Mouse (Mus musculus): ENCODE measurements around the gene Olfr1377. TPM values are rescaled to one million over a fixed set of nuclear protein-coding genes. Genes with fewer than 3 reads are reported as not detected.
A peak's percentile ranks its signal among the peaks of the same experiment; 100 is the strongest.

The Olfr1377 gene
- total RNA-seq (2014; rRNA removed): not detected in 2 replicates
- not detected in 2 replicates for polyA plus RNA-seq (2015; fragmentation: Nextera tagmentation; extraction: Ambion mirVana)

- Histone ChIP-seq H3K4me1 (ENCODE audit: insufficient read depth, low read length) (no peaks in the 10 kb centered on the region), H3K9me3 (ENCODE audit: low read length) (no peaks in the 10 kb centered on the region), H3K36me3 (ENCODE audit: insufficient read depth, low read length) (no peaks in the 10 kb centered on the region), H3K27me3 (ENCODE audit: insufficient read depth, low read length) (no peaks in the 10 kb centered on the region), H3K27ac (ENCODE audit: low read depth, low read length) (no peak within 1 kb of the TSS), H3K9ac (replicated peaks; ENCODE audit: low read length, poor library complexity, severe bottlenecking) (no peak within 1 kb of the TSS), H3K4me2 (ENCODE audit: low read depth, low read length, poor library complexity, severe bottlenecking) (no peak within 1 kb of the TSS), H3K4me3 (ENCODE audit: low read depth, low read length) (no peak within 1 kb of the TSS)
- 52% methylated on average over 5 of the region's 5 CpGs for whole genome bisulfite sequencing
- DNase-seq (ENCODE audit: low spot score): no peak
- TF ChIP-seq CTCF (IDR thresholded peaks at IDR 0.05): no peak
- no peak for ATAC-seq (ENCODE audit: low FRiP score)
These were observed at the start of gene Olfr1377 for GRCm38 (mm10) chr11:50981667-50982066. Gene Olfr1377, plus strand, starts transcription at chr11:50981967.

GRCm38 (mm10) chr11:50932040-50932439, 49.7 kb upstream of the Olfr1377 start:
- peak overlapping the region; percentile 57 for H3K27ac ChIP-seq (ENCODE audit: low read depth, low read length)
- no peak for TF ChIP-seq CTCF (IDR thresholded peaks at IDR 0.05)
- peaks cover 3% of the 10 kb centered on the region; the same call in 1 of the 2 replicates for H3K4me1 ChIP-seq (ENCODE audit: insufficient read depth, low read length)
- no peaks in the 10 kb centered on the region for H3K9me3 ChIP-seq (ENCODE audit: low read length)
- peak overlapping the region; percentile 53; the same call in 1 of the 2 replicates for H3K4me3 ChIP-seq (ENCODE audit: low read depth, low read length)
- no peaks in the 10 kb centered on the region; the same call in 1 of the 2 replicates for H3K36me3 ChIP-seq (ENCODE audit: insufficient read depth, low read length)
- H3K9ac ChIP-seq (replicated peaks; ENCODE audit: low read length, poor library complexity, severe bottlenecking): no peak overlapping the region
- H3K4me2 ChIP-seq (ENCODE audit: low read depth, low read length, poor library complexity, severe bottlenecking): peak overlapping the region; percentile 78
- H3K27me3 ChIP-seq (ENCODE audit: insufficient read depth, low read length): no peaks in the 10 kb centered on the region
- no peak for DNase-seq (ENCODE audit: low spot score)
- 58% methylated on average over 1 of the region's 1 CpGs for WGBS
- peak; percentile 57 for ATAC-seq (ENCODE audit: low FRiP score)

GRCm38 (mm10) chr11:50938435-50938834, 43.3 kb upstream of the Olfr1377 start:
- no peak for TF ChIP-seq CTCF (IDR thresholded peaks at IDR 0.05)
- H3K27me3 ChIP-seq (ENCODE audit: insufficient read depth, low read length): no peaks in the 10 kb centered on the region
- H3K36me3 ChIP-seq (ENCODE audit: insufficient read depth, low read length): no peaks in the 10 kb centered on the region
- H3K4me2 ChIP-seq (ENCODE audit: low read depth, low read length, poor library complexity, severe bottlenecking): no peak overlapping the region
- H3K9ac ChIP-seq (replicated peaks; ENCODE audit: low read length, poor library complexity, severe bottlenecking): no peak overlapping the region
- 82% methylated on average over 8 of the region's 8 CpGs for WGBS
- H3K4me1 ChIP-seq (ENCODE audit: insufficient read depth, low read length): no peaks in the 10 kb centered on the region
- H3K9me3 ChIP-seq (ENCODE audit: low read length): no peaks in the 10 kb centered on the region
- H3K4me3 ChIP-seq (ENCODE audit: low read depth, low read length): no peak overlapping the region
- H3K27ac ChIP-seq (ENCODE audit: low read depth, low read length): no peak overlapping the region
- ATAC-seq (ENCODE audit: low FRiP score) (no peak), DNase-seq (ENCODE audit: low spot score) (no peak)

- H3K4me3 ChIP-seq (ENCODE audit: low read depth, low read length): no peak overlapping the region
- peak; percentile 97 for TF ChIP-seq CTCF (IDR thresholded peaks at IDR 0.05)
- no peaks in the 10 kb centered on the region for H3K9me3 ChIP-seq (ENCODE audit: low read length)
- H3K4me1 ChIP-seq (ENCODE audit: insufficient read depth, low read length): no peaks in the 10 kb centered on the region
- WGBS: 35% methylated on average over 14 of the region's 14 CpGs
- peak; percentile 34; the same call in 1 of the 2 replicates for ATAC-seq (ENCODE audit: low FRiP score)
- no peaks in the 10 kb centered on the region for H3K27me3 ChIP-seq (ENCODE audit: insufficient read depth, low read length)
- no peaks in the 10 kb centered on the region for H3K36me3 ChIP-seq (ENCODE audit: insufficient read depth, low read length)
- H3K4me2 ChIP-seq (ENCODE audit: low read depth, low read length, poor library complexity, severe bottlenecking): no peak overlapping the region
- H3K27ac ChIP-seq (ENCODE audit: low read depth, low read length): no peak overlapping the region
- no peak overlapping the region for H3K9ac ChIP-seq (replicated peaks; ENCODE audit: low read length, poor library complexity, severe bottlenecking)
- DNase-seq (ENCODE audit: low spot score): peak; percentile 85
These were observed 42.0 kb upstream of the Olfr1377 start for GRCm38 (mm10) chr11:50939621-50940366.

- 73% methylated on average over 12 of the region's 12 CpGs for WGBS
- no peak overlapping the region for H3K4me3 ChIP-seq (ENCODE audit: low read depth, low read length)
- no peaks in the 10 kb centered on the region for H3K27me3 ChIP-seq (ENCODE audit: insufficient read depth, low read length)
- no peaks in the 10 kb centered on the region for H3K36me3 ChIP-seq (ENCODE audit: insufficient read depth, low read length)
- no peaks in the 10 kb centered on the region for H3K4me1 ChIP-seq (ENCODE audit: insufficient read depth, low read length)
- DNase-seq (ENCODE audit: low spot score) (no peak), ATAC-seq (ENCODE audit: low FRiP score) (no peak)
- no peak overlapping the region for H3K4me2 ChIP-seq (ENCODE audit: low read depth, low read length, poor library complexity, severe bottlenecking)
- H3K9me3 ChIP-seq (ENCODE audit: low read length): no peaks in the 10 kb centered on the region
- no peak overlapping the region for H3K9ac ChIP-seq (replicated peaks; ENCODE audit: low read length, poor library complexity, severe bottlenecking)
- no peak overlapping the region for H3K27ac ChIP-seq (ENCODE audit: low read depth, low read length)
- TF ChIP-seq CTCF (IDR thresholded peaks at IDR 0.05): no peak
These were observed 39.4 kb upstream of the Olfr1377 start for GRCm38 (mm10) chr11:50942386-50942785.

GRCm38 (mm10) chr11:50943506-50943905, 38.3 kb upstream of the Olfr1377 start, which contains the start of gene 4933414I15Rik:
Gene 4933414I15Rik, minus strand, starts transcription at chr11:50943765.
- TF ChIP-seq CTCF (IDR thresholded peaks at IDR 0.05): no peak
- DNase-seq (ENCODE audit: low spot score) (no peak), ATAC-seq (ENCODE audit: low FRiP score) (no peak)
- Histone ChIP-seq H3K36me3 (ENCODE audit: insufficient read depth, low read length) (no peaks in the 10 kb centered on the region), H3K27ac (ENCODE audit: low read depth, low read length) (no peak within 1 kb of the TSS), H3K4me2 (ENCODE audit: low read depth, low read length, poor library complexity, severe bottlenecking) (no peak within 1 kb of the TSS), H3K27me3 (ENCODE audit: insufficient read depth, low read length) (no peaks in the 10 kb centered on the region), H3K9ac (replicated peaks; ENCODE audit: low read length, poor library complexity, severe bottlenecking) (no peak within 1 kb of the TSS), H3K4me1 (ENCODE audit: insufficient read depth, low read length) (no peaks in the 10 kb centered on the region), H3K4me3 (ENCODE audit: low read depth, low read length) (no peak within 1 kb of the TSS), H3K9me3 (ENCODE audit: low read length) (no peaks in the 10 kb centered on the region)
- WGBS: 84% methylated on average over 14 of the region's 14 CpGs

Measured in midbrain, postnatal 0 days (tissue).